Mouse (Mus musculus) layer of hippocampus, adult 11-12 months (tissue): ENCODE measurements at regions not wholly inside any gene's neighbourhood (a gene's known extent, or its start where the extent isn't known, plus 50 kb on each side); places are given as distances from the start of the nearest gene placed in this dataset.

Experiments used
- DNase-seq: peaks from one replicate; pipeline ENCODE4 v3.0.0; 2022; ENCODE audit warnings: low spot score

DNA sequence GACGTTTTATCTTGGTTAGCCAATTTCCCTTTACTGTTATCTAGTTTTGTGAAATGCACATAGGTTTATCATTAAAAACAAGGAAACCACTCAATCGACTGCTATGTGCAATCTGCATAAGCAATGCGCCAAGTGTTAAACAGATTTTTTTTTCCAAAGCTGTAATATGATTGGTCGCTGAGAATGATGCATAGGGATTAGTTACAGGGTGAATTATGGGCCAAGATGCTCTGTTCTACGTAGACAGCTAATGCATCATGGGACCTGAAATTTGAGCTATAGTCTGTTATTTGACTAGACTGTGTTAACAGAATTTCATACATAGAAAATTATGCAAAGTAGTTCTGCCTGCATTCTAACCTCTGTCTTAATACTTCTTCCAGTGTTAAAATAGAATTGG lies 284.0 kb downstream of the Basp1 start:
- DNase-seq: no peak

DNA sequence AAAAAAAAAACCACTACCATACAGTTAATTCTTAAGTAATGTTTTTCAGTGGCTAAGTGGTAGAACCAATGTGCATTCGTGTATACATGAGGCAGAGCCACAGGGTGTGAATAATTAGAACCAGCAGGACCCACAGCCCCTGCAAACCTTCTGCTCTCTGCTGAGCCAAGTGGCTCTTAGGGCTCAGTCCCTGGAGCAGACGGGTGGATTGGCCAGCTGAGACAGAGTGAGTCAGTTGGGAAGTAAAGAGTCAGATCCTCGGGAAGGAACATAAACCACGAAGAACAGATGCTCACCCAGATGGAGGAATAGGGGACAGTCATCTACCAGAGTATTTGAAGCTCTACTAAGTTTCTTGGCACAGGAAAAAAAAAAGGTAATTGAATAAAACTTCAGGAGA lies 293.1 kb downstream of the Basp1 start:
- DNase-seq: peak; percentile 42

DNA sequence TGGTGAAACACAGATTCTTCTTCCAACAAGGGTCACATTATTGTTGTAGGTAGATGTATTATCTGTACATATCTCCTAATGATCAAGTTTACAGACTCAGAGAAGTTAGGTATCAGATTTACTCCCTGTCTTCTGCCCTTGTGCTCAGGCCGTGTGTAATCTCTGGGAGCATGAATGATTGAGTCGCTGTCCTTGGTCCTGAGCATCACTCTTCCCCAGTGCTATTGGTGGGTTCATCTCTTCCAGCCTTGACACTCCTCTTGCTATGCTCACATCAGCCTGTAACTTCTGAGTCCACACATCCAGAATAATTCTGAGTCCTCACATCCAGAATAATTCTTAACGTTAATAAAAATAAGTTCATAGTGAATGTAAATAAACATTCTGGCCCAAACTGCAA lies 295.6 kb downstream of the Basp1 start:
- DNase-seq: no peak

DNA sequence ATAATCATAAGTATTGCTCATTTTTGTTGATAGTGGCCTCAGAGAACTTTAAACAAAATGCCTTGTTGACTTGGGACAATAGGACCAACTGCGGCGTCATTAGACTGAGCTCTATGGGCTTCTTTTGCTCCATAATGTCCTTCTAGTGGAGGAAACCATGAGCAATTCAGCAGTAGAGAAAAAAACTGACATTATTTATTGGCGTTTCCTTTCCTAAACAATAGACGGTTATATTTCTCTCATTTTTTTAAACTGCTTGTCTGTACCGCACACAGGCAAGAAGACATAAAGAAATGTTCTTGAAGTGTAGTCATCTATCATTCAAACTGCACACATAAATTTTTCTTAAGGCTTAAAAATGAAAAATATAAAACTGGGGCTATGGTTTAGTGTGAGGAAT lies 310.8 kb downstream of the Basp1 start:
- DNase-seq: no peak

DNA sequence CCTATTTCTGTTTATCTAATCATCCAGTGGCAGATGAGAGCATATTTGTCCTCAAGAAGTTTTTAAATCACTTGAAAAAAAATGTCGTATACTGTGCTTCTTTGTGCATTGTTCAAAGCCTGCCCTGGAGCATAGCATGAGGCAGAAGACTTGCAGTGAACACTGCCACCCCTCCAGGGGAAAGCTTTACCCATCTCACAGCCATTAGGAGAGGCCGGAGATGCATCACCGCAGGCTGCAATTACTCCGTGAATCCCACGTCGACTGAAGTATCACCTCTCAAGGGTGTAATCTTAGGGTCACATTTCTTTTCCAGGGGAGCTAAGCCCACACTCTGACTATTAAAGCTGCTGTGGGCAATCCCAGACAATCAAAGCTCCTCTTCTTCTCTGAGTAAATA lies 319.8 kb downstream of the Basp1 start:
- DNase-seq: no peak

DNA sequence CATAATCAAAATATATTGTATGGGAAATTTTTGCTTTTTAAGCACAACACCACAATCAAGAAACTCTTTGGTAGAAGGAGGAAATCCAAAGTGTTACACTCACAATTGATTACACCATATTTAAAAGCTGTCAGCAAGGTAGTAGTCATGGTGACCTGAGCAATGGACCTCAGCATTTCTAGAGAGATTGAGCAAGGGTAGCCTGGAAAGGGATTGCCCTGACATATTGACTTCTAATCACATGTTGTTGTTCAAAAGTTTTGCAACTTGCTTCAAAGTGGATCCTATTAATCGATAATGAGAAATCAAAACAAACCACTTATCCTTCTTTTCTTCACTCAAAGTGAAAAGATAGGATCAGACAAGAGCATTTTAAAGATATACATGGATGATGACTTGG lies 343.9 kb downstream of the Basp1 start:
- DNase-seq: no peak

DNA sequence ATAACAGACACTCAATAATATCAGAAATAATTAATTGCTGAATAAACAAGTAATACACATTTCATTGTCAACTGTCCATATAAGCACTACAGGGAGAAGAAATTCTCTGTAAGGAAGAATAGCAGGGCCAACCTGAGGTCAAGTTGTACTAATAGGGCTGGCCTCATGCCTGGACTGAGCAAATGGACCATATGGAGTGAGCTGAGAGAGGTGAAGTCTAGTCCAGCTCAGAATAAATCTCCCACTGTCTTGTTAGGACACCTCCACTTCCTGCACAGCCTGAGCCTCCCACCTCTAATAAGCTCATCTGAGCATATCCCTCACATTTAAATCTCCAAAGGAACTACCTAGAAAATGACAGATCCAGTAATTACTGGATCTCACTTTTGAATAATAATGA lies 354.2 kb downstream of the Basp1 start:
- no peak for DNase-seq

DNA sequence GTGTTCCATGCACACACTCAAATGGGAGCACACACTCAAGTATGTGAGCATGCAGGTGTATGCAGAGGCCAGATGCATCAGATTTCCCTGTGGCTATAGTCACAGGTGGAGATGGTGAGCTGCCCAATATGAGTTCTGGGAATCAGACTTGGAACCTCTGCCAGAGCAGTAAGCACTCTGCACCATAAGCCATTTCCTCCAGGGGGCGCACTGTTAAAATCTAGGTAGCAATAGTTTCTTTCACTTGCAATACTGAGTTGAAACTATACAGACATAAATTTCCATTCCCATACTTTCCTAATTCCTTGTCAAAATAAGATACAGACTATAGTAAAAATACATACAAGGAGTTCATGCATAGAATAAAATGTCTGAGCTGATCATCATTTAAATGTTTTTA lies 365.7 kb downstream of the Basp1 start:
- peak; percentile 51 for DNase-seq

DNA sequence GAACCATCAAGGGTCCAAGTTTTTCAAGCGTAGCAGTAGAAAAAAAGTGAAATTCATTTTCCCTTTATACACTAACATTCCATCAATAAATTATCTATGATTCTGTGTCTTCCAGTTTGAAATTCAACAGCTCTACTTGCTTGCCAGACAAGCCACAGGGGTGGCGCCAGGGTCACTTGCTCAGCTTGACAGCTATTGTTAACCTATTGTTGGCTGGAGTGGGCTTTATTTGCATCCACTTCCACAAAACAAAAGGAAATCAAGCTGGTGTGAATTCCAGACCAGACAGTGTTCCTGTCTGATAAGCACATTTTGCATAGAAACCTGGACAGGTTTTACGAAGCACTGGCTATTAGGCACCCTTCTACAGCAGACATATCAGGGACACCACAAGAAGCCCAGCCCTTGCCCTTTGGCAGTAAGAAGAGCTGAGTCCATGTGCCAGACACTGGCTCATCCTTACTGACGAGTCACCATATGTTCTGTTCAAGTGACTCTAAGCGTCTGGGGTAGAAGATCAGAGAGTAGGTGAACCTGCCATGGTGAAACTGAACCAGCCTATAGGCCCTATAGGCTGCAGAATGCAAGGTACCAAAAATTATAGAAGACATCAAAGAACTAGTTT lies 366.9 kb downstream of the Basp1 start:
- DNase-seq: no peak

DNA sequence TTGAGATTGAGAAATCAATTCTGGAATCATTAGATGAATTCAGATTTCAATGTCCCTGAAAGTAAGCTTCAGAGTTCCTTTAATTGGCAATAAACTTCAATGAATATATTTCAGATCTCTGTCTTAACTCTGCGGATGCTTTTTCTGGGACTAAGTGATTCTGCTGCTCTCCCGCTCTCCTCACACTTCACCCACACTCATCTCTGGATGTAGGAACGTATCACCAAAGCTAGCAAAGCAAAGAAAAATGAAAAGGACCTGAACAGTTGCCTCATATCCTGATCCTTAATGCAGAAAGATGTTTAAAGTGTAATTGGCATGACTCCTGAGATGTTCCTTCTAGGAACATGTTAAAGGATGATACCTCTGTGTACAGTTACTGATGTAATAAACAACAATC lies 377.3 kb downstream of the Basp1 start:
- no peak for DNase-seq

DNA sequence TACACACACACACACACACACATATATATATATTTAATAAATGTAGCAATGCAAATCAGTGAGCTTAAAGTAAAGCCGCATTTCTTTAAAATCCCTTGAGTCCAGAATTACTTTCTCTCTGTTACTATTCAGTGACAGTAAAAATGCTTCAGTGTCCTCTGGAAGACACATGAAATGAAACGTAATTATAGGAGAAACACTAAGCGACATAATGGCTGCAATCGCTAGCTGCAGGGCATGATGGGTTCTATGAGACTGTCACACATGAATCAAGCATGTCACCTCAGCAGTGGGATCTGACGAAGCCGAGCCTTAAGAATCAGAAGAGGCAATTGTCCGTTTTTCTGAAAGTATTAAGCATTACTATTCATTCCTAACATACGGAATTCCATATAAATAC lies 385.7 kb downstream of the Basp1 start:
- DNase-seq: no peak

DNA sequence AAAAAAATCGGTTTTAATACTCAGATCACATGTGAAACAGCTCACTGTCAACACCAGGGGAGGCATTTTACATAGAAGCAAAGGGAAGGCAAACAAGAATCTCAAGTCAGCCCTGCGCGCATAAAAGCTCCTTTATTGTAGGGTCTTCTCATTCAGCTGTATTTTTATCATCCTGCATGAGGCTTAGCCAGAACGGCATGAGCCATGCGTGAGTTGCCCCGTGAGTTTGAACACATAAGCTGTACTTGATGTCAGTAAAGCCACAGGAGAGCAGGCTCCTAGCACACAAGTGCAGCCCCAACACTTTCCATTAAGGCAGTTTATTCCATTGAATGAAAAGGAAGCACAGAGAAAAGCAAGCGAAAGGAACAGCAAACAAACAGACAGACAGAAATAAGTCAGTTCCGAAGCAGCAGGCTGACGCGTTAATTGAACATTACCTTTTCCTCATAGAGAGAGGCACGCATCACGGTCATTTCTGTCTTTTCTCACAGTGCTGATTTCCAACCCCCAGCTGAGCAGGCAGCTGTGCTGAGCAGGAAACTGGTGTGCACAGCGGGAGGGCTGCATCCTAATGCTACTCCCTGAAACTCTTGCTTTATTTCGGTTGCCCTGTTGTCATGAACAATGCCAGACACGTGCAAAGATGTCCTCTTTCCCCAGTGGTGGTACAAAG lies 386.6 kb downstream of the Basp1 start:
- DNase-seq: peak; percentile 42

DNA sequence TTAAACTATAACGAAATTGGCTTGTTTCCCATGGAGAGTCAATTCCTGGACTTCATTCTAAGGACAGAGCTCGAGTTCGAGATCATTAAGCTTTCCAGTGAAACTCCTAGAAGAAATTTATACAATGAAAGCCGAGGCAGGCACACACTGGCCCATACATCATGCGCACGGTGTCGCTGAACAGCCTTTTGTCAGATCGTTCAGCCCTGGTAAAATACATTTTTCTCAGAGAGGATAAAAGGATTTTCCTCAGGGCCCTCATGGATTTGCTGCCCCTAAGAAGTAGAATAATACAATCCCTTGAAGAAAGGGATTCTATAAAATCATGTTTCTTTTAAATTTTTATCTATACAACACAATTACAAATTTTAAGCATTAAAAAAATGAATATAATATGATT lies 387.2 kb downstream of the Basp1 start:
- no peak for DNase-seq

DNA sequence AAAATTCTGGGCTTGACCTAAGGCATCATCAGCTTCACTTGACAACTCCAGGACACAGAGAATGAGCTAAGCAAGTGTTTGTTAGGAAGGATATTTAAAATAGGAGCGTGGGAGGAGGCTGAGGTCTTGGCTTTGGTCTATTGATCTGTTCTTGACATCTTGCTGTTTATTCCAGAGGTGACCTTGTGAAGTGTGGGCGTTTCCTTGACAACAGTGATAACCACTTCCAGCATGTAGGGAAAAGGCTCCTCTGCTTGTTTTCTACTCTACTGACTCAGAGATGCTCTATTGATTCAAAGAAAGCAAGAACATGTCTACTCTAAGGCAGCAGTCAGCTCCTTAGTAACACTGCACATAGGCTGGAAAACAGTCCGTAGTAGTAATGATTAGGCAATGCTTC lies 392.6 kb downstream of the Basp1 start:
- DNase-seq: no peak

DNA sequence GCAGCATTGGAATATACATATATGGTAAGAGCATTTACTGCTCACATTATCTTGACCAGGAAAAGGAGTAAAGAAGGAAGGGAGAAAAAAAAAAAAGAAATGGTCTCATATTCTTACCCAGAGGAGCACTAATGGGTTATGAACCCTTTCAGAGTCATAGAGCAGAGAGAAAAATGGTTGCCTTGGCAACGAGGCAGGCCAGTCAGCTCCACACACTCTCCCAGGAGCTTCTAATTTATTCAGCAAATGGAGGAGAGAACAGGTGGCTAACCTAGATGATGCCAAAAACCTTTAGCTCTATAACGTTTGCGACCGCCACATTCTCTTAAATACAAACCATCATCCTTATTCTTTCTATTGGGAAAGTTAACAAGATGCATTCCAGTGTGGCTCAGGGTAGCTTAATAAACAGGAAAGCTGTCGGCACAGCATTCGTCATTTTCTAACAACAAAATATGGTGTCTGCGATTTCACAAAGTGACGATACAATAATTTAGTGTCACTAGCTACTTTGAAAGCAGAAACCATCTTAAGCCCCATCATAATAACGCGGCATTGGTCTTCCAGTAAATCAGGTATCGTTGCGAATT lies 394.1 kb downstream of the Basp1 start:
- DNase-seq: peak; percentile 51

DNA sequence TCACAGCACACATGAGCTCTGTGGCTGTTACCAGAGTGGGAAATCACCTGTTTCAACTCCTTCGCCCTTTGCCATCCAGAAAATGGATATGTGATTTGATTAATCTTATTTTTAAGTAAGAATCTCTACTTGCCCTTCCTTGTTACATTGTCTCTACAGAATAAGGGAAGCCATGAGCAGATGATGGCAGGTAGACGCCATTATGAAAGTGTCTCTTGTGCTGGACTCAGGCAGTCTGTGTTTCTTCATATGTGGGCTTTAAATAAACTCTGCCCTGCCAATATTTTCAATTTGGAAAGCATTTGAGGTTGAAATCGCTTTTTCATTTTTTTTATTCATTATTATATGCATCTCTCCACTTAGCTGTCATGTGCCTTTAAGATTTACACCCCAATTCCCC lies 394.6 kb downstream of the Basp1 start:
- DNase-seq: no peak

DNA sequence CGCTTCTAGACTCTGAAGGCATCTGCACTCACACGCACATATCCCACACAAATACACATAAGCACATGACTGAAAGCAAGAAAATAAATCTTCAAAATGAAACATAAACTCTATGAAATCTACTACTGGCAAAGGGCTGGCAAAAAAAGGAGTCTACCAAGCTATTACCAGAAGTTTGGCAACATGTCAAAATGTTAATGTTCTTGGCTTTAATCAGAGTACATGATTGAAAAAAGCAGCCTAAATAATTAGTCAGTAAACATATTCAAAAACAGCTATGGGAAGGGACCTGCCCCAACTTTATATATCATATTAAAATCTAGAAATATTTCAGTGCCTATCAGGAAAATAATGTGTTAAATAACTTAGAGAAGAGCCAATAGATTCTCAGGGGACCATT lies 405.8 kb downstream of the Basp1 start:
- no peak for DNase-seq

DNA sequence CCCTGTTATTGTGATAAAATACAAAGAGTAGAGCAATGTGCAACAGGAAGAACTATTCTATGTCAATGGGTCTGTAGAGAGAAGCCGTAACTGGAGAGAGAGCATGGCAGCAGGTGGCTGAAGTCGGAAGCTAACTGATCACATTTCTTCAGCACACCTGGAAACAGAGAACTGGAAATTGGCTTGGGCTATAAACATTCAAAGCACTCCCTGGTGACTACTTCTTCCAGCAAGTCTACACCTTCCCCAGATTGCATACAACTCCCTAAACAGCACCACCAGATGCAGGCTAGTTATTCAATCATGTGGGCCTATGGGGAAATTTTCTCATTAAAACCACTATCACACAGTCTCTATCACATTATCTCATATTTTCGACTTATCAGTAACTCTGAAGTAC lies 413.4 kb downstream of the Basp1 start:
- no peak for DNase-seq

DNA sequence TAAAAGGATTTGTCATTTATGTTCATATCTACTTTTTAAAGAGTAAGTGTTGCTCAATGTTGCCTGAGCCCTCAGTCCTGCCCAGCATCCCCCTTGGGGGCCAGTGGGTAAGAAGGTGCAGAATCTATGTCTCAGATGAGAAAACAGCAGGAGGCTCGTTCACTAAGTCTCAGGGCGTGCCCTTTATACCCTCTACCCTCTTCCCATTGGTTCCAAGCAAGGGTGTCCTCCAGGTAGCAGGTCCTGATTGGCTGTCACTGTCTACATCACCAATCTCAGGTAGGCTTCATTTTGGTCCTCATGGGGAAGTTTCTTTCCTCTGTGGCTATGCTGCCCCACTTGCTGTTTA lies 420.3 kb downstream of the Basp1 start:
- DNase-seq: no peak

DNA sequence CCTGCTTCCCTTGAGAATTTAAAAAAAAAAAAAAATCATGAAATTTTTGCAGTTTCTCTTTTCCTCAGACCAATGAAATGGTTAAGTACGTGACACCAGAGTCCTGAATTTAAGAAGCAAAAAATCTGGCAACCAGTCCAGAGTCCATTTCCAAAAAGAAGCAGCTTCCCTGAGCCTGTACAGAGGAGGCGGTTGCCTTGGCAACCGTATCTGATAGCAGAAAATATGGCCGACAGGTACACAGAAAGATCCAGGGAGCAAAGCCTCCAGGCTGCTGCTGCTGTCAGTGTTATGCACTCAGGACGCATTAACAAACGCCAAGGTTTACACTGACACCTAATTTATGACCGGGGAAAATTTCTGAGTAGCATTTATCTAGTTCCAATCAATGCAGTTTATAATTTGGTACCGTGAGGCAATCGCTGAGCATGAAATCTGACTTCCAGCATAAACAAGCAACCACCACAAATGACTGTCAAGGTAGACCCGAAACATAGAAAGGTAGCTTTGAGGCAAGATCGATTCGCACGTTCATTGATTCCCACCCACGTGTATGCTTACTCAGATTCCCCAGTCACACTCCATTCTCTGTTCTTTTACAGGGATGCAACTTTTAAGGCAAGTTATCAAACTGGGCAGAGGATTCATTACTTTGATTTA lies 420.8 kb downstream of the Basp1 start:
- peak; percentile 55 for DNase-seq

DNA sequence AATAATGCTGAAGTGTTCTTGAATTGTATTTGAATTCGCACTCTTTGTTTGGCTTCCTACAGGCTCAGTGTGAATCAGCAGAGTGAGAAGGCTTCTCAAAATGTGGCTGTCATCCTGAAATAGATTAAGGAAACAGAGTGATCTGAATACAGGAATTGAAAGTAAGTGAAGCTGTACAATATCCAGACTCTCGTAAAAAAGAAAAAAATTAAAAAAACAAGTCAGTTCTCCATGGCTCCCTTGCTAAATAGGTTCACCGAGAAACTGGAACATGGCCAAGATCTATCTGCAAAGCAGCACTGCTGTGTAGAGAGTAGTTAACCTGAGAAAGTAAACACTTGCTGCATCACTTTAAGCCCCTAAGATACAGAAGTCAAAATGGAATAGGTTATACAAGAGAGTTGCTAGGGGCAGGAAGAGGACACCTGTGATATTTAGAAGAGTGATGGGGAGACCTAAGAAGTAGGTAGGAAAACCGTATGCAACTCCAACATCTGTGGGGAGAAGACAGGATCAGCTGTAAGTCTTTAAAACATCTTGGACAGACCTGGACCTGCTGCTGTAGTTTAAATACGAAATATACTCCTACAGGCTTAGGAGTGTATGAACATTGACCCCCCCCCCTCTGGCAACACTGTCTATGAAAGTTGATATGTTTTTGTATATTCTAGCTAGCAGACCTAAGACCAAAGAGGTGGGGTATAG lies 423.3 kb downstream of the Basp1 start:
- no peak for DNase-seq

DNA sequence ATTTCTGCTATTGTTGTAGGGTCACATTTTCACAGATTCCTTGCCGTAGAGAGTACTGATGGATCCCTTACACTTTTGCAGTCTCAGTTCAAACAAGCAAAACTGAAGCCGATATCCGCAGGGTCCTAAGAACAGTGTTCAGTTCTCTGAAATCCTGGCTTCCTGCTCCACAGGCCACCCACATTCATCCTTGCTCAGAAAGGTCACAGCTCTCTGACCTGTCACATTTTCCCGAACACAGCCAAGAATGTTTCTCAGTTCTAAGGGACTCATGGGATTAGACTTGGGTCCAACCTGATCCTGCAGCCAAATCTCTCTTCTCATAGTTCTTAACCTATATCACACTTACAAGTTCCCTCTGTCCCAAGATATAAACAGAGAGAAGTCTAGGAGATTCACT lies 432.7 kb downstream of the Basp1 start:
- DNase-seq: no peak

DNA sequence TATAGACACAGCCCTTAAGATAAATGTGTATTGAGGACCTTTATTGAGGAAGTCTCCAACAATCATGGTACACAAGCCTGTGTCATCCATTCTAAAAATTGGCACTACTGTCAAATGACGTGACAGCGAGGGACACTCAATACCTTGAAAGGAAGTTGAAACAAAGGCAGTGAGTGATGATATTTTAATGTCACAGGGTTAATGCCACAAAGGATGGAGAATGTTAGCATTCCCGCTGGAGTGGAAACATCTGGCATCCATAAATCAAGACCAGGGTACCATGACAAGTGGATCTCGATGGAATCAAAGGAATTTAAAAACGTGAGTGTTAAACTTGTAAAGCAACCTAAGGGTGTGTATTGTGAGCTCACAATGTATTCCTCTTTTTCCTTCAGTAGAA lies 441.5 kb downstream of the Basp1 start:
- no peak for DNase-seq
